Mouse (Mus musculus) brown adipose tissue, adult 24 weeks (tissue): ENCODE data around the gene Cln6. TPM values are rescaled to one million over a fixed set of nuclear protein-coding genes. Genes with fewer than 3 reads are reported as not detected.
"Not testable (repeated sequence)": the region's sequence is repeated elsewhere in the genome, so short reads cannot be mapped to it uniquely, and the experiment has no call there.

Experiments used
- H3K27ac ChIP-seq: fragments of 200-500 bp; replicated peaks from 2 replicates; pipeline ENCODE4 v1.5.1; 2012; ENCODE audit warnings: low read depth, mild to moderate bottlenecking, low read length
- H3K4me1 ChIP-seq: fragments of 200-500 bp; 2 replicates; pipeline ENCODE4 v1.6.1; 2012; ENCODE audit warnings: low read length, mixed read lengths; ENCODE audit not compliant: control insufficient read depth, insufficient read depth, insufficient read length
- H3K4me3 ChIP-seq: fragments of 200-500 bp; 2 replicates; pipeline ENCODE4 v1.5.1; 2012; ENCODE audit warnings: low read depth, mild to moderate bottlenecking, low read length, moderate library complexity; ENCODE audit not compliant: insufficient read depth
- polyA plus RNA-seq: library from polyadenylated mRNA; stranded (reverse); fragments of >200 nt; gene quantifications from 2 replicates; pipeline ENCODE4 v1.2.4, GENCODE M21; 2012; ENCODE audit not compliant: missing spikeins, insufficient read depth, insufficient read length

The Cln6 gene
- polyA plus RNA-seq, 1 experiment, result 7.1 TPM

DNA sequence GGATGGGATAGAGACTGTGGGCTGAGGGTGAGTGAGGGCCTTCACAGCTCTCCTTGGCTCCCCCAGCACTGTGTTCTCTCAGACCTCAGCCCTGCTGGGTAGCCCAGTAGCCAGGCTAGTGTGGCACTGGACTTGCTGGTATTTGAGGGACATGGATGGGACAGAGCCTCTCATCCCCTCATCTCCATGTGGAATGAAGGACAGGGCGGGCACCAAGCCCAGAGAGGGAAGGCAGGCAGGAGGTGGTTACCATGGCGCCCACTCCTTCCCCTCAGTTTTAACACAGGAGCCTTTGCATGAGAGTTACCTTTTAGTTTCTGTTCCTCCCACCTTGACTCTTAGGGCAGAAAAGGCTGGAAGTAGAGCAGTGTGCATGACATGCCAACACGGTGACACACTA is 10.1 kb downstream of the Cln6 start:
- Histone ChIP-seq H3K4me3 (no peak overlapping the region), H3K27ac (no peak overlapping the region), H3K4me1 (no peaks in the 10 kb centered on the region)

DNA sequence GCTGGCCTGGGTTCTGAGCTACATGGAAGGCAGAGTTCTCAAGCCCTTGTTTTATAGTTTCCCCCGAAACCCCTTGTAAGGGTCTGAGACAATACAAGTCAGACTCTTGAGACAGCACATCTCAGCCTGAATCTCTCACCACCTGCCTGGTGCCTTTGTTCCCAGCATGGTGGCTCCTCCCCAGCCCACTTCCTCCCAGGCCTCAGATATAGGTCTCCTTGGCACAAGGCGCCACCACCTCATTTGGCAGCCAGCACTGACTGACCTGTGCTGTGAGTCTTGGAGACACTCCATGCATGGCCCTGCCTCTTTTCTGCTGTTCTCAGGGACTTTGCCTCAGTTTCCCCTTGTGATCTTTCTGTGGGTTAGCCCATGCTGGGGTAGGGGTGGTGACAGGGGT is 13.0 kb downstream of the Cln6 start:
- H3K27ac ChIP-seq, result no peak overlapping the region
- H3K4me3 ChIP-seq, result no peak overlapping the region
- no peaks in the 10 kb centered on the region for H3K4me1 ChIP-seq

DNA sequence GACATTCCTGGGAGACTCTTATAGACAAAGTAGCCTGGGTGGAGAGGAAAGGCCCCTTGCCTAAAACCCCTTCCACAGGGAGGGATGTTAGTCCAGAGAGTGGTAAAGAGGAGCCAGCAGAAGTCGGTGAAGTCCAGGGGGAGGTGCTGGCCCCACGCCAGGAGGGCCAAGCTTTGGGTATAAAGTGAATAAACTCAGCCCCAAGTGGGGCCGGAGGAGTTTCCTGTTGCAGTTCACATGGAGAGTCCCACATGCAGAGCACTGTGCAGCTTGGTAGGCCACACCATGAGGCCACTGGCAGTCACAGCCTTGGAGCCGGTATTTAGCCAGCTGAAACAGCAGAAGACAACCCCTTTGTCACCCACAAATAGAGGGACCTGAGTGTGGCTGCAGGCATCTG is 15.9 kb downstream of the Cln6 start:
- no peak overlapping the region for H3K27ac ChIP-seq
- no peak overlapping the region for H3K4me3 ChIP-seq
- H3K4me1 ChIP-seq, result 0 out of 2 replicates have a peak, but pooled peaks cover 3% of the 10 kb centered on the region

- Histone ChIP-seq H3K27ac (no peak overlapping the region), H3K4me1 (0 out of 2 replicates have a peak, but pooled peaks cover 3% of the 10 kb centered on the region), H3K4me3 (peak overlapping the region; percentile 41)
Measured at GRCm38 (mm10) chr9:62857216-62857615, 18.6 kb downstream of the Cln6 start.

DNA sequence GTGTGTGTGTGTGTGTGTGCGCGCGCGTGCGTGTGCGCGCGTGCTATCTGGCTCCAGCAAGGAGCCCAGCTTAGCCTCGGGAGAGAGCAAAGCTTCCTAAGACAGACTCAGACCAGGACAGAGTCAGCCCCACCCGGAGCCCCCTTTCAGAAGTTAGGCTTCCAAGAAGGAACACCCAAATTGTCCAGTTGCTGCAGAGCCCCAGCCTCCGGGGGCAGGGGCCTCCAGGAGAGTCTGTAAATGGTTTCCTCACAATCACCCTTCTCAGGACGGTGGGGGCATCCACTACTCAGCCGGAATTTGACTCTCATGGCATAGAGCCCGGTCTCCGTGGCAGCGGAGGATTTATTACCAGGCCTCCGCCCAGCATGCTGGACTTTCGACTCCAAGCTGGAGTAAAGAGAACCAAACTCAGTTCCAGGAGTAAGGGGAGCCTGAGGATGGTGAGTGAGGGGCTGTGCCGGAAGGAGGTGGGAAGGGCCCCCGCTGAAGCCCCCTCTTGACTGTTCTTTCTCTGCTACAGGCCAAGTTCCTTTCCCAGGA is 19.2 kb downstream of the Cln6 start, which contains the start of gene Calml4:
Calml4 (plus strand) TSS at position 362 of the 543 bp plus-strand sequence.
- Histone ChIP-seq H3K27ac (no peak within 1 kb of the TSS), H3K4me3 (peak within 1 kb of the TSS; percentile 41), H3K4me1 (0 out of 2 replicates have a peak, but pooled peaks cover 3% of the 10 kb centered on the region)

- H3K4me1 ChIP-seq, result 0 out of 2 replicates have a peak, but pooled peaks cover 3% of the 10 kb centered on the region
- no peak overlapping the region for H3K27ac ChIP-seq
- 0 out of 2 replicates have a peak overlapping the region, but pooled peaks have one; percentile 15 for H3K4me3 ChIP-seq
Measured at GRCm38 (mm10) chr9:62858266-62859019, 19.9 kb downstream of the Cln6 start.

DNA sequence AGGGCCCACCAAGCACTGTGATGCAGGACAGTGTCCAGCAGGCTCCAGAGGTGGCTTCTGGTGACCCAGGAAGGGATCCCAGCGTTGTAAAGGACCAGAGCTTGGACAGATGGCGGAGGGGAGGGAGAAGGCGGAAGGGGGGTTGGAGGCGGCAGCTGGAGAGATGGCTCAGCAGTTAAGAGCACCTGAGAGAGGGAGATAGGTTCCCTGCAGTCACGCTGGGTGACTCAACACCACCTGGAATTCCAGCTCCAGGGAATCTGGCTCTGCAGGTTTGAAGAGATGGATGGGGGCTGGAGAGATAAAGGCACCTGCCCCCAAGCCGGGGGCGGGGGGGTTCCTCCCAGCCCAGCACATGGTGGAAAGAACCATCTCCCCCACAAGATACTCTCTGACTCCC is 21.5 kb downstream of the Cln6 start:
- H3K4me1 ChIP-seq, H3K4me3 ChIP-seq, H3K27ac ChIP-seq: not testable (repeated sequence)

GRCm38 (mm10) chr9:62860866-62861265 is 22.3 kb downstream of the Cln6 start:
- H3K4me1 ChIP-seq, result 0 out of 2 replicates have a peak, but pooled peaks cover 3% of the 10 kb centered on the region
- H3K4me3 ChIP-seq, result no peak overlapping the region
- H3K27ac ChIP-seq, result no peak overlapping the region

DNA sequence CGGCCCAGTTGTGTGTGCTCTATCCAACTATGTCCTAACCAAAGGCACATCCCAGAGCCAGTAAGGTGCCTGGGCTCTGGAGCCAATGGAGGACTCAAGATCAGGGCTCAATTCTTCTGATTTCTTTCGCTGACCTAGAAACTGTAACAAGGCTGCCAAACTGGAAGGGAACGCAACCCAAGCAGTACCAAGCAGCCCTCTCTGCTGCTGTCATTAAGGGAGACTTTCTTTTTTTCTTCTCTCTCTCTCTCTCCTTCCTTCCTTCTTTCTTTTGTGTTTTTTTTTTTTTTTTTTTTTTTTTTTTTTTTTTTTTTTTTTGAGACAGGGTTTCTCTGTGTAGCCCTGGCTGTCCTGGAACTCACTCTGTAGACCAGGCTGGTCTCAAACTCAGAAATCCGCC is 30.7 kb downstream of the Cln6 start:
- H3K4me3 ChIP-seq, H3K4me1 ChIP-seq, H3K27ac ChIP-seq: not testable (repeated sequence)

GRCm38 (mm10) chr9:62870728-62871127 is 32.1 kb downstream of the Cln6 start:
- Histone ChIP-seq H3K27ac (no peak overlapping the region), H3K4me1 (no peaks in the 10 kb centered on the region), H3K4me3 (no peak overlapping the region)

GRCm38 (mm10) chr9:62876966-62877616 is 38.5 kb downstream of the Cln6 start:
- Histone ChIP-seq H3K27ac (no peak overlapping the region), H3K4me1 (no peaks in the 10 kb centered on the region), H3K4me3 (no peak overlapping the region)

GRCm38 (mm10) chr9:62877825-62878224 is 39.2 kb downstream of the Cln6 start:
- Histone ChIP-seq H3K4me1 (no peaks in the 10 kb centered on the region), H3K4me3 (no peak overlapping the region), H3K27ac (no peak overlapping the region)

DNA sequence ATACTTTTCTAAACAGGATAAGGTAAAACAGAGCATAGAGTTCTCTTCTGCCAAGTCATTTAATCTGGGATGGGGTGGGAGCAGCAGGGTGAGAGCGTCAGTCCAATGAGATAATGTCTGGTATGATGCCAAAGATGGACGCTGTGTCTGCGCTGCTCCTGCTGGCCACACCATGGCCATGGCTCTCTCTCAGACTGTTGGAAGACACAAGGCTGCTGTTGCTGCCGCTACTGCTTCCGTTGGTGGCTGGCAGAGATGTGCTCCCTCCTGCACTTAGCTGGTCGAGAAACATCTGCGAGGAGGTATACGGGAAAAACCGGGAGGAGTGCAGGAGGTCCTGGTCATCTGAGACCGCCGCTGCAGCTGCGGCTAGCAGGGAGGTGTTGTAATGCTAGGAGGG is 43.3 kb downstream of the Cln6 start:
- H3K27ac ChIP-seq, result no peak overlapping the region
- H3K4me3 ChIP-seq, result no peak overlapping the region
- H3K4me1 ChIP-seq, result no peaks in the 10 kb centered on the region

- H3K4me1 ChIP-seq, result no peaks in the 10 kb centered on the region
- no peak overlapping the region for H3K4me3 ChIP-seq
- H3K27ac ChIP-seq, result no peak overlapping the region
Measured at GRCm38 (mm10) chr9:62894486-62894885, 55.9 kb downstream of the Cln6 start.
